Mouse (Mus musculus) urinary bladder, postnatal 25 days (tissue): ENCODE measurements around the gene Mul1.
A peak's percentile ranks its signal among the peaks of the same experiment; 100 is the strongest.
"Not testable (repeated sequence)": the region's sequence is repeated elsewhere in the genome, so short reads cannot be mapped to it uniquely, and the experiment has no call there.

Experiments
- DNase-seq: peaks from one replicate; pipeline ENCODE4 v3.0.0; 2022; ENCODE audit warnings: low spot score

Gene Mul1

GRCm38 (mm10) chr4:138434347-138435316, at the start of gene Mul1:
Mul1 (plus strand) TSS chr4:138434671.
- DNase-seq, result peak; percentile 96

GRCm38 (mm10) chr4:138393703-138394102, 40.8 kb upstream of the Mul1 start:
- no peak for DNase-seq

GRCm38 (mm10) chr4:138395087-138395970, 39.1 kb upstream of the Mul1 start:
- DNase-seq, result no peak

DNA sequence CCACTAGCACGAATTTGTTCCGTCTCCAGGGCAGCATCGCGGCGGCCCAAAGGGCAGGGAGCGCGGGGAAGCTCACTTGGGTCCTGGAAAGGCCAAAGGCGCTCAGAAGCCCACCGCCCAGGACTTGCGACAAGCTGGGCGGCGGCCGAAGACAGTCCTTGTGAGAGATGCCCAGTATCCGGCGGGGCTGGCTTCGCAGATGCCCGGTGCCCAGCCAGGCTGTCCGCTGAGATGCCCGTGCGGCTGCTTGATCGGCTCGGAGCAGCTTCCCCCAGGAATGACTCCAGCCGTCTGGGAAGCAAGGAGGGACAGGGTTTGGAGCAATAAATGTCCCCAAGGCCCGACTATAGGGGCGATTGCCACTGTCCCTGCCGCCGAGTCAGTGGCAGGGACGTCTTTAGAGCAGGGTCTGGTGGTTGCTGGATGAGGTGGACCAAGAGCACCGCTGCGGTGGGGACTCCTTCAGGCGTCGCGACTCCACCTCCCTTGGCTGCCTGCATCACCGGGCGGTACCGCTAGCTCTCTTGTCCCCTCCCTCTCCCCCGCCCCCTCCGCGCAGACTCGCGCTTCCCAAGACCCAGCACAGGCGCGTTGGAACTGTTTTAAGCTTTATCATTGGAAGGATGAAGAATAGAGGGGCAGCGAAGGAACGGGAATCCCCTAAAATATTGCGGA, 38.4 kb upstream of the Mul1 start, which contains the start of gene Fam43b:
TSS of gene Fam43b (minus strand) at position 558 of the 675 bp plus-strand sequence.
- peak; percentile 11 for DNase-seq

DNA sequence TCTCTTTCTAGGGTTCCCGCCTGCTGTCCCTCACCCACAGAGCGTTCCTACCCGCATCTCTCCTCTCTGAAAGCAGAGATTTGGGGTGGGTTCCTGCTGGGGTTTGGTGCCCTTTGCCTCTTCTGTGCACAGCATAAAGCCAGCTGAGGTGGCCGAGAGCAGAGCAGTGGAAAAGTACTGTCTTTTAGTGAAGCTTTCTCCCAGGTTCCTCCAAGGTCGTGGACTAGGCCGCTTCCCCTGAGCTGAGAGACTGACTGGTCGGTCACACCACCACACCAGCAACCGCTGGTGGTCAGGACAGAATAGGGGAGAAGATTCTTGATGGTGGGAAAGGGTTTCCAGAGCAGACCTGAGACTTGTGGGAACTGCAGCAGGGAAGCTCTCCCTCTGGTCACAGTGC, 37.8 kb upstream of the Mul1 start:
- DNase-seq, result no peak

DNA sequence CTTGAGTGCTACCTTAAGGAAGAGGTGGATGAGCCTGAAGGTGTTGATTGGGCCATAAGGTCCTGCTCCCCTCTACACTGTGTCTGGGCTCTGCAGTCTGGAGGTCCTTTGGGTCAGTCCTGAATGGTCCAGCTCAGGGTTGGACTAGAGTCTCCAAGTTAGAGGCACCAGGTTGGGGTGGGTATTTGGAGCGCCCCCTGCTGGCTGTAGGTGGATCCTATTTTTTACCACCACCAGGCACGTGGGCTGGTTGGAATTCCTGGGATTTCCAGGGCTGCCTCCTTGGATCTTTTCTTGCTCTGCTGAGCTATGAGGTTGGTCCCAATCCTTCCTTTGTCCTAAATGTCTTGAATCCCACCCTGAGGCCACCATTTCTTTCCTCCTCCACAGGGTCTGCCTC, 29.7 kb upstream of the Mul1 start:
- peak; percentile 26 for DNase-seq

DNA sequence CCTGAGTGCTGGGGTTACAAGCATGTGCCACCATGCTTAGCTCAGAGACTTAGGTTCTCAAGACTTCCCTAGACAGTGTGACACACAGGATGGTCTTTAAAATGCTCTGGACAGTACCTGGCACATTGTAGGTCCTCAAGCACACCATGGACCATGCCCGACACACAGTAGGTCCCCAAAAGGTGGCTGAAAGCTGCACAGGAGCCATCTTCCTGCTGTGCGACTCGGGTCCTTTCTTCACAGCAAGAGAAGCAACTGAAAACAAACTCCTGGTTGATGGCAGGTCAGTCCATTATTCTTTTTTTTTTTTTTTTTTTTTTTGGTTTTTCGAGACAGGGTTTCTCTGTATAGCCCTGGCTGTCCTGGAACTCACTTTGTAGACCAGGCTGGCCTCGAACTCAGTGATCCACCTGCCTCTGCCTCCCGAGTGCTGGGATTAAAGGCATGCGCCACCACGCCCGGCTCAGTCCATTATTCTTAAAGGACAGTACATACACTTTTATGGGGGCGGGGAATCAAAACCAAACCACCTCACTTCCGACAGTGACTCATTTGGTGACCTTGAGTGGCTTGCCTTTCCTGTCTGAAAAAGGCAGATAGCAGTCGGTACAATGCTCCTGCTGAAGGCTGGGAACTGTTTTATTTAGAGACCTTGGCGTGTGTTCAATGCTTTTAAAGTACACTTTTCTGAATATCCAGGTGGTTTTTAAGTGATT, 26.8 kb upstream of the Mul1 start:
- no peak for DNase-seq

GRCm38 (mm10) chr4:138411011-138411410, 23.5 kb upstream of the Mul1 start:
- DNase-seq, result no peak

DNA sequence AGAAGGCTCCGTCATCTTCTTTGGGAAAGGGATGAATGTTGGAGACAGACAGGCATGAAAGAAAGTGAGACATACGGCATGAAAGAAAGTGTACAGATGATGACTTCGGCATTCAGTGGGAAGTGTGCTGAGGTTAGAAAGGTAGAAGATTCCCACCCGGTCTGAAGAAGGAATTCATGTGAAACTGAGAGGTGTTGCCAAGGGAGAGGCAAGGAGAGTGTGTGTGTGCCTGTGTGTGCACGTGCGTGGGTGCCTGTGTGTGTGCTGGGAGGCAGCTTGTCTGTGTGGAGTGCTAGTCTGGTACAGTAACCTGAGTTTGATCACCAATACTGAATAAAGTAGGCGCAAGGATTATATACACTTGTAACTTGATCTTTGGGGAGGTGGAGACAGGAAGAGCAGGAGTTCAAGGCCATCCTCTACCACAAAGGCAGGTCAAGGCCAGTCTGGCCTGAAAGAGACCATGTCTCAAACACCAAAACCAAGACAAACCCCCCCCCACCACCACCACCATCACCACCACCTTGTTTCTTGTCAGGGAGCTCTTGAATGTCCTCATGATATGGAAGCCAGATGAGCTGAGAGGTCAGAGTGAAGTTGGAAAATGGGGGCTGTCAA, 22.9 kb upstream of the Mul1 start:
- DNase-seq, result no peak

DNA sequence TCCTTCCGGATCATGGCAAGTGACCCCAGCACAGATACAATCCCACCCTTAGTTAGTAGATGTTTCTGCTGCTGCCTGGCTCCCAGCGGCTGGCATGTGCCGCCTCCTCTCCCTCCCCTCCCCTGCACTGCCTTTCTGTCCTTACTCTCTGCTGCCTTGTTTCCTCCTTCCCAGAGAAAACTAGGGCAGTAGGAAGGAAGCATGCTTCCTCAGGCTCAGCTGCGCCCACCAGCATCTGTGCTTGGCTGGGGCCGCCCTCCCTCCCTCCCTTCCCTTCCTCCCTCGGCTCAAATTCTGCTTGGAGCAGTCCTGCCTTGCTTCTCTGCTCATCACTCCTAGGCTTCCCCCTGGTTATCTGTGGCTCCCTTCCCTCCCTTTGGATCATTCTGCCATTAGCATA, 19.7 kb upstream of the Mul1 start:
- no peak for DNase-seq

GRCm38 (mm10) chr4:138415991-138416390, 18.5 kb upstream of the Mul1 start:
- no peak for DNase-seq

- DNase-seq, result no peak
Observed at GRCm38 (mm10) chr4:138416414-138416813, 18.1 kb upstream of the Mul1 start.

DNA sequence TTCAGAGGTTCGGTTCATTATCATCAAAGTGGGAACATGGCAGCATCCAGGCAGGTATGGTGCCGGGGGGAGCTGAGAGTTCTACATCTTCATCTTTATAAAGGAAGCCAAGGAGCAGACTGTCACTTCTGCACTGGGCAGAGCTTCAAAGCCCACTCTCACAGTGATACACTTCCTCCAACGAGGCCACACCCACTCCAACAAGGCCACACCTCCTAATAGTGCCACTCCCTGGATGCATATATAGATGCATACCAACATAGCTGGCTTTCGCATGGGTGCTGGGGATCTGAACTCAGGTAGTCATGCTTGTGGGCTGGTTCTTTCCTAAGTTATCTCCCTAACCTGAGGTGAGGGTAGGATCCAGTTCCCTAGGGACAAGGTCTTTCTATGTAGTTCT, 16.6 kb upstream of the Mul1 start:
- no peak for DNase-seq

- no peak for DNase-seq
Observed at GRCm38 (mm10) chr4:138418340-138418957, 16.0 kb upstream of the Mul1 start.

GRCm38 (mm10) chr4:138425028-138425427, 9.4 kb upstream of the Mul1 start:
- no peak for DNase-seq

DNA sequence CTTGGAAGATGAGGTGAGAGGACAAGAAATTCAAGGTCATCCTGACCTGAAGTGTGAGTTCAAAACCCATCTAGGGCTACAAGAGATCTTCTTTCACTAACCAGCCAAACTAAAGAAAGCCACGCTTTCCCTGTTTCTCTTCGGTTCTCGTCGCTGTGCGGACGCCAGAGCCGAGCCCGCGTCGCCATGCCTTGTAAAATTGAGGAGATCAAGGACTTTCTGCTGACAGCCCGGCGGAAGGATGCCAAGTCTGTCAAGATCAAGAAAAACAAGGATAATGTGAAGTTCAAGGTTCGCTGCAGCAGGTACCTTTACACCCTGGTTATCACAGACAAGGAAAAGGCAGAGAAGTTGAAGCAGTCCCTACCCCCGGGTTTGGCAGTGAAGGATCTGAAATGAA, 8.9 kb upstream of the Mul1 start:
- not testable (repeated sequence) for DNase-seq

GRCm38 (mm10) chr4:138426778-138427705, 7.4 kb upstream of the Mul1 start:
- peak; percentile 82 for DNase-seq

GRCm38 (mm10) chr4:138429778-138430177, 4.7 kb upstream of the Mul1 start:
- no peak for DNase-seq

DNA sequence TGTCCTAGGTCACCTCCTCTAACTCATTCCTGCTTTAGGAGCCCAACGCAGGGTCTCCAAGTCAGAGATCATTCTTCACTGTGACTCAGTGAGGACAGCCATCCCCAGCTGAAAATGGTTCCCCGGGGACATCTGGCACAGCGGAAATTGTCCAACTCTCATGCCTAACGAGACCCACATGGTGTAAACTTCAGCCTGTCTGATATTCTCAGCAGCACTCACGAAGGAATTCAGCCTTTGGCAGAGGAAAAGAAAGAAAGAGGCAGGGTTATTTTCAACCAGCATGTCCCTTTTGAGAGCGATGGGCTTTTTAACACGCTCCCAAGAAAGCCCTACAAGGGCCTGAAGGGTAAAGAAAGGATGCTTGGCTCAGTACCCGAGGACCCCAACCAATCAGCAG, 3.1 kb upstream of the Mul1 start:
- DNase-seq, result no peak
